Mouse (Mus musculus) spleen, postnatal 36 days (tissue): ENCODE results near the gene Tanc2.

Source experiments
- DNase-seq, 2 experiments: peaks; one replicate each; pipeline ENCODE4 v3.0.0; 2022; ENCODE audit warnings: low spot score in 2 of 2, mixed read lengths in 1 of 2

The Tanc2 gene

GRCm38 (mm10) chr11:105648026-105648425, 58.2 kb downstream of the Tanc2 start:
- no peak for DNase-seq

DNA sequence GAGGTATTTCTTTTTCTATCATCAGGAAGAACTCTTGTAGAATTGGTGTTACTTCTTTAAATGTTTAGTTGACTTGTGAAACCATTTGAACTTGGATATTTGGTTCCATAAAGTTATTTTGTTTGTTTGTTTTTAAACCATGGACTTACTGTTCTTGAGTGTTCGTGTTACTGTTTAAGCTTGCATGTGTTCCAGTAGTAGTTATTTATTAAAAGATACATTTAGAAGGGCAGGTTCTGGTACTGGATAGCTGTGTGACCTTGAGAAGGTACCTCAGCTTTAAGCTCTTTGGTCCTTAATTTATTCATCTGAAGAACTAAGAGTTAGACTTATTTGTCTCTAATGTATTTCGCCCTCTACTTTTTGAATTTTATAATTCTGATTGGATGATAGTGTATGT, 64.8 kb downstream of the Tanc2 start:
- no peak for DNase-seq

DNA sequence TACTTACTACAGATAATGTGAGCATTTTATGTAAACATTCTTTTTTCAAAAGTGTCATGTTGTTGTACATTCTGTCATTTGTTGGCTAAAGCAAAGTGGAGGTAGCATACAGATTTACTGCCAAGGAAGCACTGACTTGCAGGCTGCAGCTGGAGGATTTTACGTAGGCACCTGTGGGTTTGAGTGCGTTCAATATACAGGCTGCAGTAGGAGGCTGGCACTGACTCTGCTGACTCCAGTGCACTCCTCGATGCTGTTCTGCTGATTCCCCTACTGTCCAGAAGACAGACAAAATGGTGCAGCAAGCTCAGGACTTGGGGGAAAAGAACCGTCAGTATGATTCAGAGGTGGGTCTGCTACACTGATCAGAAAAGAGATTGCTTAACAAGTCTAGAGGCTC, 65.5 kb downstream of the Tanc2 start:
- DNase-seq = no peak

DNA sequence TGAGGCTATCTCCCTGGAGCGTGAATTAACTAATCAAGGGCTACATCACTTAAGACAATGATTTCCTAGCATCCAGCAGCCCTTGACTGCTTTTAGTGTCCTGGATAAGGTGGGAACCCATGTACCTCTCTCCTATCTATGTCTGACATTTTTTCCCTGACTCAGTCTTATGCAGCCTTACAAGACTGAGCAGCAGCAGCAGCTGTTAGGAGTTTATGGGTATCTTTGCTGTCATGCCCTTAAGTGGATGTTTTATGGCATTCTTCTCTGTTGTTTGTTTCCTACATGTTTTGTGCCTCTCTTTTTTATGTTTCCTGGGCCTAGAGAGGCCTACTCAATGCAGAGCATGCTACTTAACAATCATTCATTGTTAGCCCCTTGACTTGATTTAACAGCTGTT, 78.1 kb downstream of the Tanc2 start:
- no peak for DNase-seq

- DNase-seq = no peak
Observed at GRCm38 (mm10) chr11:105678996-105679395, 89.2 kb downstream of the Tanc2 start.

DNA sequence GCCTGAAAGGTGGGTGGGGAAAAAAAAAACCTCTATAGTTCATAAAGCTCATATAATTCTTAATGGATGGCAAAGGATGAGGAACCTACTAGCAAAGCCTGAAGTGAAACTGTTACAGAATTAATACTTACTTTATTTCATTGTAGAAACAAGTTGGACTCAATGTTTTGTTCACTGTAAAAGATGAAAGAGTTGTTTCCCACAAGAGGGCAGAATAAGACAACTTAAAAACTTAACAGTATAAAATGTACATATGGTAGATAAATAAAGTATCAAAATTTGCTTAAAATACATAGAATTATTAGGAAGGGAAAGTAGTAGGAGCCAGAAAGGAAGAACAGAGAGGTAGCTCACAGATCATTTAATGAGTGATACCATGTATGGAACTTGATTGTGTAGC, 95.0 kb downstream of the Tanc2 start:
- no peak for DNase-seq

DNA sequence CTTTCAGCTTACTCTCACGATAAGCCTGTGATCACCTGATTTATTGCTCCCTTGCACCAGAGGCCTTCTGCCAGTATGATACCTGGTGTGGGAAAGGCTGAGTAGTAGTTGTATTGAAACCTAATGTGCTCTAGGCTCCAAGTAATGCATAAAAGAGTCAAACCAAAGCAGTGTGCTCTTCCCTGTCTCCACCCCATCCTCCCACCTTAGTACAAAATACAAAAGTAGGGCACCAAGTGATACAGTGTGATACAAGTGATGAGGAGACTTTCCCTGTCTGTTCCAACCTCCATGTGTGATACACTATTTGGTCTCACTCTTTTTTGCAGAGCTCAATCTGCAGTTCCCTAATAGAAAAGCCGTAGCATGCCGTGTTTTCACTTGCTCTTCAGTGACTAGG, 110.7 kb downstream of the Tanc2 start:
- DNase-seq = no peak

DNA sequence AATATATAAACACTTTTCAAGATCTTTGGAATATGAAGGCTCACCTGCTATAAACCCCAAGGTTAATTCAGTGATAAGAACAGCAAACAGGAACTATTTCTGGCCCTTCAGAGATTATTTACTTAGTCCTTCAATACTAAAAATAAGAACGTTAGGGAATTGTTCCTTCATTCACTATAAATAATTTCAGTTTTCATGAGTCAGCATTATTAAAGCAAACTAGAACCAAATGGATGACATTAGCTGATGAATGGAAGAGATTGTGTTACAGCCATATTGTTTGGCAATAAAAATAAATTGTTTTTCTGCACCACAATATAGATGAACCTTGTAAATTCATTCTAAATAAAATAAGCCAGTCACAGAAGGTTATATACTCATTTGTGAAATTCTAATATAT, 129.9 kb downstream of the Tanc2 start:
- no peak for DNase-seq

- DNase-seq = no peak
Observed at GRCm38 (mm10) chr11:105731541-105731940, 141.8 kb downstream of the Tanc2 start.

DNA sequence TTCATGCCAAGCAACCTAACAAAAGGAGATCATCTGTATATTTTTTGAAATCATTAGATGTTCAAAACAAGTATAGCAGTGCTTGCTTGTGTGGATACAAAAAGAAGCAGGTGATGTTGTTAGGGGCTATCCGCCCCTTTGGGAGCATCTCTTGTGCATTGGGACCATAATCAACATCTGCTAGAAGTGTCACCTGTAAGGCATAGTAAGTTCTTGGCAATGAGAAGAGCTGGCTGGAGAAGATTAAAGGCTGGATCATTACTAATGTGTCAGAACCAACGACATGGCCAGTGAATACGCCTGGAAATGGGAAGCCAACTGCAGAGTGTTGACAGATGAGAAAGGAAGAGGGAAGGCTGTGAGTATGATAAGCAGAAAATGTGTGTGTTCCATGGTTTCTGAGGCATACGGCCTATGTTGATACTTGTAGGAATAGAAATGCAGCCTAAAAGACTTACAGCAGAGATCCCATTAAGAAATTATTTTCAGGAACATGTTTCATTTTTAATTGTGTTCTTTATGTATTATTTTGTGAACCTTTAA, 142.3 kb downstream of the Tanc2 start:
- no peak for DNase-seq

DNA sequence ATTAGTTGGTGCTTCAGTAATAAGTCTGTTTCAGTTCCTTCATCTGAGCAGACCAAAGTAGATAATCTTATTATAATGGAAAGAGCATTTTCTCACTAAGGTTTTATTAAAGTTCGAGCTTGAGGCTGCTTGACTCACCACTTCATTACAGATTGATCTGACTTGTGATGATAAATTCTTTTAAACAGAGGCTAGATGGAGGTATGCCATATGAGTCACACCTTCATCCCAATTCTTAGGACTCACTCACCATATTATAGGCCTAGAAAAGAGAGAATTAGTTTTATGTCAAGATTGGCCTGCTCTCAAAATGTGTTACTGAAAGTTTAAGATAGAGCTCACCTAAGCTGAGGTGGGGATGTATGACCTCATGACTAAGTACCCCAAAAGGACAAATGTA, 153.4 kb downstream of the Tanc2 start:
- DNase-seq = no peak

- DNase-seq = no peak
Observed at GRCm38 (mm10) chr11:105749297-105750071, 159.7 kb downstream of the Tanc2 start.

DNA sequence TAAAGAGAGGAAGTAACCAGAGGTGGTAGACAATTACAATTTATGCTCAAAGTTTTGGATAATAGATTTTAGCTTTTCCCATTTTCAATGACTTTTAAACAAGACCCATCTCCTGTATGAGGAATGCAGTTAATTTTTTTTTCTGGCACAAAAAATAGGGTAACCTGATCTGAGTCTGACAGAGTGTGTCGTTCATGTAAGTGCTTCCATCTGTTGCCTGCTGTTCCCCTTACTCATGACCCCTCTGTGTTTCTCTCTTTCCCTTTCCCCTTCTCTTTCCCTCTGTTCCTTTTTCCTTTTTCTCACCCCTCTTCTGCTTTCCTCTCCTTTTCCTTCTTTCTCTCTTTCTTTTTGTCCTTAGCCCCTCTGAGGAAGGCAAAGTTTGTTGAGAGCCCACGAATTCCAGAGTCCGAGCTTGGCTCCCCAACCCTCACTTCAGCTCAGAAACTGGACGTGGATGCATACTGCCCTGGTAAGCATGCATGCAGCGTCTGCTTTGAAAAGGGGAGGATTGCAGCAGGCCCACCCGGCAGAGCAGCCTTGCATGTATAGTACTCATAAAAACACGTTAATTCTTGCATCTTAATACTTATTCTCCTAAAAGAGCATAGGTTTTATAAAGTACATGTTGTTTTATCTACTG, 168.9 kb downstream of the Tanc2 start:
- DNase-seq = no peak

- no peak for DNase-seq
Observed at GRCm38 (mm10) chr11:105759413-105759812, 169.6 kb downstream of the Tanc2 start.

- DNase-seq = no peak
Observed at GRCm38 (mm10) chr11:105760346-105760745, 170.6 kb downstream of the Tanc2 start.

DNA sequence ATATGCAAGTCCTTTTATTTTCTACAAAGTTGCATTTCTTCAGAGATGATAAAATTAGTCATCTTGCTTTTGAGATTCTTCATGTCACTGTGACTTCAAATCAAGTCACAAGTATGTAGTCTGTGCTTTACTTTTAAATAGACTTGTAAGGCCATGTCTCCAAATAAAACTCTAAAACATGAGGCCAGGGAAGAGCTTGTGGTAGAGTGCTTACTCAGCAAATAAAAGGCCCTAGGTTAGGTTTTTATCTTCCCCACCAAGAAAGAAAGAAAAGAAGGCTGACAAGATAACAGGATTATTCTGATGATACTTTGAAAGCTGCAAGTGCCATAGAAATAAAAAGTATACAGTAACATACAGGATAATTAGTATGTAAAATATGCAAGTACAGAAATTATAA, 188.0 kb downstream of the Tanc2 start:
- DNase-seq = no peak

- DNase-seq = no peak
Observed at GRCm38 (mm10) chr11:105792501-105792900, 202.7 kb downstream of the Tanc2 start.

DNA sequence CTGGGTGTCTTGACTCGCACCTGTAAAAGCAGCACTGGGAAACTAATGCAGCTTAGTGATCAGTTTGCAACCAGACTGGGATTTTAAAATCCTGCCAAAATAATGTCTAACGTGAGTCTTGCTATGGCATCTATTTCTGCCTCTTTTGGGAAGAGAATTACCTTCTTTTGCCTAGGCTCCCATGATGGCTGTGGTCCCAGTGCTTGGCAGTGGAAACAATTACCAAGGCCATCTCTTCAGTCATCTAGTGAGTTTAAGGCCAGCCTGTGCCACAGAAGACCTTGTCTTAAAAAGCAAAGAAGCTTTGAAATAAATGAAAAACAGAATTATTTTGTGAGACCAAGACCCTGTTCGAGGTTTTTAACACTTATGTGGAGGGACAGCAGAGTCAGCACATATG, 213.9 kb downstream of the Tanc2 start:
- DNase-seq = no peak

DNA sequence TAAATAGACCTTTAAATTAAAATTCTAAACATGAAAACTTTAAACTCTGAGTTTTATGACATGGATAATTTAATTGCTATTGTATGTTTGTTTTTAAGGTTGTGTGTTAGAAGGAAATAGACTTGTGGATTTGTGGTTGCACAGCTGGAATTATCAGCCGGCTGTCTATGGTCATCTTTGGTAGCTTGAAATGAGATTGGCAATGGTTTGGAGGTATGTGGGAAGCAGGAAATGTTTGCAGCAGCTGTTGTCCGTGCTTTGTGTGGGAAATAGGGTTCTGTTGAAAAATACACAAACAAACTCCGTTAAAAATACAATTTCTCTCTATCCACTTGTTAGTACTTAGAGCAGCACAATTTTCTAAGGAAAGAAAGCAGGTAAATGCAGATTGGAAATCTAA, 215.0 kb downstream of the Tanc2 start:
- no peak for DNase-seq

- DNase-seq = no peak
Observed at GRCm38 (mm10) chr11:105807103-105807502, 217.3 kb downstream of the Tanc2 start.

DNA sequence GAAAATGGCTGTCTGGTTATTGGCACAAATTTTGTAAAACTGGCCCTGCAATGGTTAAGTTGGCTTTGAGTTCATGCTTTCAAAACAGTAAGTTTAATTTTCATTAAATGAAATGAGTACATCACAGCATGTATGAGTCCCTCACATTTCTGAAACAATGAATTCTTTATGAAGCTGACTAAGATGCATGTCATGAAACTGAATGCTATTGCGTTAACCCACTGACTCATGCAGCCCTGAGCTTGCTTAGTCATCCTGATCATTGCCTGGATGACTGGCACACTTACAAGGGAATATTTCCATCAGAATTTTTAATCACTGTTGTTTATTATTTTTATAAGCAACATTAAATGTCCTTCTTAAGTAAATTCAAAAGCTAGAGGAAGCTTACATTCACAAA, 233.5 kb downstream of the Tanc2 start:
- DNase-seq = no peak

GRCm38 (mm10) chr11:105823759-105824158, 234.0 kb downstream of the Tanc2 start:
- DNase-seq = no peak

DNA sequence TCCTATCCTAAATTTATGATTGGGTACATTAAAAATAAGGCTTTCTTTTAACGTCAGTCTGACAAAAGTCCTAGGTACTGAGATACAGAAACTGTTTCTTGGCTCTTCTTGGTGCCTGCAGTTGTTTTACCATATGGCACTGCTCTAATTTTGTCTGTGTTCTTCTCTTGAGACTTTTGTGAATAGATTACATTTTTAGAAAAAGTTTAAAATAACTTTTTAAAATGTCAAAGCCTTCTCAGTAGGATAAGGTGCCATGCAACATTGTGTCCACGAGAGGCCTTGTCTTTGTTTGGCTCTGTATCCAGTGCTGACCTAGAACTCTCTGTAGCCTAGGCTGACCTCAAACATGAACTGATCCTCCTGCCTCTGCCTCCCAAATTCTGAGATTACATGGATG, 238.4 kb downstream of the Tanc2 start:
- DNase-seq = no peak
